Mouse (Mus musculus) layer of hippocampus, adult 2 months (tissue): ENCODE data around the gene Commd3. TPM values are rescaled to one million over a fixed set of nuclear protein-coding genes. Genes with fewer than 3 reads are reported as not detected.
A peak's percentile ranks its signal among the peaks of the same experiment; 100 is the strongest.

Experiments
- DNase-seq, 2 experiments: peaks; one replicate each; pipeline ENCODE4 v3.0.0; 2022; ENCODE audit warnings: low spot score in 2 of 2
- H3K27ac ChIP-seq: fragments of 200-600 bp; 2 replicates; pipeline ENCODE4 v1.8.1; 2022
- H3K4me3 ChIP-seq: fragments of 200-600 bp; 2 replicates; pipeline ENCODE4 v1.8.1; 2022; ENCODE audit warnings: mild to moderate bottlenecking
- CTCF ChIP-seq: fragments of 200-600 bp; conservative IDR thresholded peaks from 2 replicates; pipeline ENCODE4 v1.8.1; 2022; ENCODE audit warnings: antibody characterized with exemption, mild to moderate bottlenecking, moderate library complexity
- long read RNA-seq, 2 experiments: library from polyadenylated mRNA; stranded (forward); transcript quantifications; one replicate each; pipeline ENCODE4 v2.0.0; 2021; ENCODE audit warnings: borderline mapping rate in 2 of 2
- total RNA-seq, 2 experiments: library from RNA; stranded (reverse); gene quantifications; 2 replicates each; pipeline ENCODE4 v1.2.3; 2021

The Commd3 gene
- 100 to 1,000 TPM; 106 TPM for total RNA-seq
- long read RNA-seq, experiment 1, transcript Commd3-201 (8 exons, 935 nt), result major isoform, 39 of 49 reads
- long read RNA-seq, experiment 1, partial matches to known transcripts, result 1 of 49 reads
- long read RNA-seq, experiment 1, other reads (novel, unspliced or antisense), result 8 of 49 reads
- long read RNA-seq, experiment 2, transcript Commd3-201 (8 exons, 935 nt), result major isoform, 78 of 92 reads
- long read RNA-seq, experiment 2, partial matches to known transcripts, result 0 of 92 reads
- long read RNA-seq, experiment 2, other reads (novel, unspliced or antisense), result 14 of 92 reads

GRCm38 (mm10) chr2:18672133-18672765, at the start of gene Commd3:
Commd3 (plus strand) TSS chr2:18672384.
- DNase-seq, result peak; percentile 89 to 97
- no peak for TF ChIP-seq CTCF
- peak within 1 kb of the TSS; percentile 96 for H3K4me3 ChIP-seq
- H3K27ac ChIP-seq, result peak within 1 kb of the TSS; percentile 98

GRCm38 (mm10) chr2:18623219-18623618, 49.0 kb upstream of the Commd3 start:
- TF ChIP-seq CTCF, result no peak
- peak in 1 of 2 experiments; percentile 26 for DNase-seq
- H3K27ac ChIP-seq, result no peak overlapping the region
- H3K4me3 ChIP-seq, result no peak overlapping the region

DNA sequence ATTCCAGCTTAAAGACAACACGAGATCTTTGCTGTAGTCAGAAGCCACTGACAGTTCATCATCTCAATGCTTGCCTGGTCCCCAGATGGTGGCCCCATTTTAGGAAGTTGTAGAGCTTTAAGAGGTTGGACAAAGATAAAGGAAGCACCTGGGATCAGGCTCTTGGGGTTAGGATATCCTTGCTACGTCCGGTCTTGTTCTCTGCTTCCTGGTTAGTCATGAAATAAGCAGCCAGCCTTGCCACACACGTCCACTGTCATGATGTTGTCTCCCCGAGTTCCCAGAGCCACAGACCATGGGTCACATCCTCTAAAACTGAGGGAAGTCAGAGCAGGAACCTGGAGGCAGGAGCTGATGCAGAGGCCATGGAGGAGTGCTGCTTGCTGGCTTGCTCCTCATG, 41.6 kb upstream of the Commd3 start:
- Histone ChIP-seq H3K4me3 (no peak overlapping the region), H3K27ac (no peak overlapping the region)
- TF ChIP-seq CTCF, result no peak
- no peak for DNase-seq

DNA sequence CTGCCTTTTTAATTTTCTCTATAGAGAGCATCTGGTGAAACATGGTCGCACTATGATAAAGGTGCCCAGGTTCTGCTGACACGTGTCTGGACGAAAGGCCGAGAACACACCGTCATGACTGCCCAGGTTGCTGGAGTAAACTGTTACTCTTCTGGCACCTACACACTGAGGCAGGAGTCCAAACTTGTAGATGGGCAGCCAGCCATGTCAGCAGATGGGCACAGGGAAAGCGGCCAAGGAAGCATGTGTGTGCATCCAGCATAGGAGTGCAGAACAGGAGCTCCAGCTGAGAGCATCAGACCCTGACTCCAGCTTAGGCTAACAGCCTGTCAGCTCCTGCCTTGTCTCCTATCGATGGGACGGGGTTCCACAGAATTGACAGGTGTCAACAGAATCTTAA, 37.1 kb upstream of the Commd3 start:
- peak; percentile 86 to 87 for DNase-seq
- no peak overlapping the region for H3K4me3 ChIP-seq
- H3K27ac ChIP-seq, result no peak overlapping the region
- TF ChIP-seq CTCF, result no peak

DNA sequence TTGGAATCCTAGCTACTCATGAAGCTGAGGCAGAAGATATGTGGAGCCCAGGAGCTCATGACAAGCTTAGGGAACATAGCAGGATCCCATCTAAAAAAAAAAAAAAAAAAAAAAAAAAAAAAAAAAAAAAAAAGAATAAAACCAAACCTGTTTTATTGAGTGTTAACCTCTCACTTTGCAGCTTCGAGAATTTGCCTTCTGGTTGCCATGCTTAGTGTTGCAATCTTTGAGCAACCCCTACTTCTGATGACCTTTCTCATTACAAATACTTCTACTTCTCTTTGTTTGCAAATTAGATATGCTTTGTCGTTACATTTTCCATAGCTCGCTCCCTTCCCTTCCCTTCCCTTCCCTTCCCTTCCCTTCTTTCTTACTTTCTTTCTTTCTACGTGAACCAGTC, 23.6 kb upstream of the Commd3 start:
- Histone ChIP-seq H3K4me3 (no peak overlapping the region), H3K27ac (no peak overlapping the region)
- DNase-seq, result no peak
- no peak for TF ChIP-seq CTCF

- TF ChIP-seq CTCF, result no peak
- no peak for DNase-seq
- Histone ChIP-seq H3K4me3 (no peak overlapping the region), H3K27ac (no peak overlapping the region)
Measured at GRCm38 (mm10) chr2:18654821-18655220, 17.4 kb upstream of the Commd3 start.

DNA sequence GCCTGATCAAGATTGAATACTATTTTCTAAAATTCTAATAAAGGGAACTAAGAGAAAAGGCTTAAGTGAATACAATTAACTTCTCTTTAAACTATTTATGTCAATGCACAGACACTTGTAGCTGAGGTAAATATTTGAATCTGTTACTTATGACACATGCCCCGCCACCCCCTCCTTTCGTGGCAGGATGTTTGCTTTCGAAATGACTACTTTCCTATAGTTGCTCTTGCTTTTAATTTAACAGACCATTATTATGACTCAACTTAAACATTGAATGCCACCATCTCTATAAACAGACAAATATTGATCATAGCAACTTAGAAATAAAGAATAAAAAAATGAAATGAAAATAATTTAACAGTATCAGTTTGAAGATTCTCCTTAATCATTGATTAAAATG, 8.2 kb upstream of the Commd3 start:
- Histone ChIP-seq H3K27ac (no peak overlapping the region), H3K4me3 (no peak overlapping the region)
- no peak for DNase-seq
- TF ChIP-seq CTCF, result no peak

GRCm38 (mm10) chr2:18671041-18671440, 1.1 kb upstream of the Commd3 start:
- Histone ChIP-seq H3K4me3 (no peak overlapping the region), H3K27ac (no peak overlapping the region)
- TF ChIP-seq CTCF, result no peak
- no peak for DNase-seq

DNA sequence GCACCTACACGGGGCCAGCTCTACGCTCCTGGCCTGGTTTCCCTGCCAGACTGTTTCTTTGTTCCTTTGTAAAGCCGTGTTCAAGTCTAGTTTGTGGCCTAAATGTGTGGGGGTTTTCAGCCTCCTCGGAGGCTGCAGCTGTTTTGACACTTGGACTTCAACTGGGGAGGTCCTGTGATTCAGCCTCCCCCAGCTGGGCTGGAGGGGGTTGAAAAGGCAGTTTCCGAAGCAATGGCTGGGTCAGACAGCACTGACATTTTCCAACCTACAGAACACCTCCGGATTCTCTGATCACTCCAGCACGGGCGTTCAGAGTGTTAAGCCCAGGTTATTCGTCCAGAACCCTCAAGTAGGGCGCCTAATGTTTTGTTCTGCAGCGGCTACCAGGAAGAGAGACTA, 581 bp downstream of the Commd3 start:
- no peak for TF ChIP-seq CTCF
- Histone ChIP-seq H3K4me3 (peak overlapping the region; percentile 96), H3K27ac (peak overlapping the region; percentile 98)
- DNase-seq, result peak in 1 of 2 experiments; percentile 19

GRCm38 (mm10) chr2:18673766-18674165, 1.6 kb downstream of the Commd3 start:
- Histone ChIP-seq H3K27ac (0 out of 2 replicates have a peak overlapping the region, but pooled peaks have one; percentile 28), H3K4me3 (peak overlapping the region; percentile 22; the same call in 1 of the 2 replicates)
- TF ChIP-seq CTCF, result no peak
- DNase-seq, result no peak

DNA sequence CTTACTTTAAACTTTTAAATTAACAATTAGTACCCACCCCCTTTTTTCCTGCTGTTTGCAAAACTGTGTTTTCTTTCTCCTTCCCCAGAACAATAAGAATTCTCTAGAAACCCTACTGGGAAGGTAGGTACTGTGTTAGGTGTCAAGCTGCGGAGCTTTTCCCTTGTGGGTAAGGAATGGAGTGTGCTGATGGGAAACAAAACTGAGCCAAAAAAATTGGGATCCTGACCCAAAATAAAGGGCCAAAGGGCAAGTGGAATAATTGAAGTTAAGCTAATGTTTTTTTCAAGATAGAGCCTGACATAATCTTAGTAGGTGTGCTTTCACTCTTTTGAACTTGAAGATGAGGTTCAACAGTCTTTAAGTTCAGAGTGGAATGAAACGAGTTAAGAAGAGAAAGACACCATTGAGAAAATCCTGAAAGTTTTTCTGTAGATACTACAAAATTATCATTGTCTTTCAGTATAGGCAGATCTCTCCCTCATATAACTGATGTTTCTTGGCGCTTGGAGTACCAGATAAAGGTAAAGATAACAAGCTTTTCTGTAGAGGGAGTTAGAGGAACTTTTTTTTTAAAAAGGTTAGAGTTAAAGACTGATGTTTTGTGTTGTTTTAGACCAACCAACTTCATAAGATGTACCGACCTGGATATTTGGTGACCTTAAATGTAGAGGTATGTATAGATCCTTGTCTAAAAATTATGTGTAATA, 2.2 kb downstream of the Commd3 start:
- no peak for TF ChIP-seq CTCF
- H3K4me3 ChIP-seq, result no peak overlapping the region
- DNase-seq, result no peak
- no peak overlapping the region for H3K27ac ChIP-seq

- peak overlapping the region; percentile 52 for H3K4me3 ChIP-seq
- TF ChIP-seq CTCF, result no peak
- H3K27ac ChIP-seq, result peak overlapping the region; percentile 98
- no peak for DNase-seq
Measured at GRCm38 (mm10) chr2:18675681-18676456, 3.7 kb downstream of the Commd3 start.
